Mouse (Mus musculus): ENCODE measurements at regions not wholly inside any gene's neighbourhood (a gene's known extent, or its start where the extent isn't known, plus 50 kb on each side); places are given as distances from the start of the nearest gene placed in this dataset.

DNA sequence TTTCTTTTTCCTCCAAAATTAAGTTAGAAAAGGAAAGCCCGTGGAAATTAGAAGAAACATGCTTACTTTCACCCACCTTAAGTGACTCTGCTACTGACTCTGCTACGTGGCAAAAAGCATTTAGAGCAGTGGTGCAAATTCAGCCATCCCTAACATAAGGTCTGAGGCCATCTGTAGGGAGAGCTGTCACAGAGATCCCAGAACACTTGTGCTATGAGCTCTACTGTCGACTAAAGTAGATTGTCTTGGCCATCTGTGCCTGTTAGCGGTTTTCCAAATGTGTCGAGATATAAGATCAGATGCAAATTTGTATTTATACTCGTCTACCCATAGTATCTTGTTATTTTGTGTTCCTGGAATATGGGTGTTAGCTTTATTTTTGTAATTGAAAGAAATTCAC, 52.7 kb upstream of the Robo2 start:
- no peak for DNase-seq (ENCODE audit: low spot score in 2 of 2)

DNA sequence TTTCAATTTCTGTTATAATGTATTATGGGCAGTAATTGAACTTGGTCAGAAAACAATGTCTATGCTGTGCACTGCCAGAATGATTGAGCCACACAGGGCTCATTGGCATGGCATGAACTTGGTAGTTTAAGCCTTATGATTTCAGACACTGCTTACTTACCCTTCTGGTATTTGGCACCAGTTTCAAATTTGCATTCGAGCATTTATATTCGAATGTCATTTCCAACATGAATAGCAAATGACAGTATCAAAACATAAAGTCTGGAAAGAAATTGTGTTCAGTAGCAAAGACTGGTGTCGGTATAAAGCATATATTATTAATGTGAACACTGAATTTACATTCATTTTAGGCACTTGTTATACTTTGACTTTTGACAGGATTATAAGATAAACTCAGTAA, 50.8 kb upstream of the Robo2 start:
- no peak for DNase-seq (ENCODE audit: low spot score in 2 of 2)

Data from layer of hippocampus, postnatal 10 days (tissue).